Mouse (Mus musculus): ENCODE data around the gene Rapgef4.

GRCm38 (mm10) chr2:72077490-72078139 is 96.6 kb downstream of the Rapgef4 start:
- TF ChIP-seq POLR2A (IDR thresholded peaks at IDR 0.05; ENCODE audit: extremely low read depth, insufficient read depth, low read length) (no peak), CTCF (IDR thresholded peaks at IDR 0.05; ENCODE audit: extremely low read depth, insufficient read depth, low read length) (no peak)
